Mouse (Mus musculus) brain, embryonic 18.5 days (tissue): ENCODE measurements around the gene Ntrk3.

Source experiments
- DNase-seq: peaks from one replicate; pipeline ENCODE4 v3.0.0-alpha.2; 2012; ENCODE audit warnings: low read depth, low spot score

Gene Ntrk3

GRCm38 (mm10) chr7:78520243-78520927, 217.4 kb downstream of the Ntrk3 start:
- DNase-seq: no peak

GRCm38 (mm10) chr7:78519689-78520088, 218.1 kb downstream of the Ntrk3 start:
- no peak for DNase-seq

- DNase-seq: no peak
Observed at GRCm38 (mm10) chr7:78518760-78519363, 218.9 kb downstream of the Ntrk3 start.

GRCm38 (mm10) chr7:78515042-78515609, 222.7 kb downstream of the Ntrk3 start:
- no peak for DNase-seq

- no peak for DNase-seq
Observed at GRCm38 (mm10) chr7:78507032-78507611, 230.7 kb downstream of the Ntrk3 start.

GRCm38 (mm10) chr7:78500863-78501262, 236.9 kb downstream of the Ntrk3 start:
- DNase-seq: no peak

- DNase-seq: no peak
Observed at GRCm38 (mm10) chr7:78499970-78500369, 237.8 kb downstream of the Ntrk3 start.

- DNase-seq: no peak
Observed at GRCm38 (mm10) chr7:78498356-78498755, 239.5 kb downstream of the Ntrk3 start.

GRCm38 (mm10) chr7:78497819-78498218, 240.0 kb downstream of the Ntrk3 start:
- DNase-seq: no peak

GRCm38 (mm10) chr7:78493591-78493990, 244.2 kb downstream of the Ntrk3 start:
- no peak for DNase-seq

- no peak for DNase-seq
Observed at GRCm38 (mm10) chr7:78491176-78491575, 246.6 kb downstream of the Ntrk3 start.

GRCm38 (mm10) chr7:78484290-78484689, 253.5 kb downstream of the Ntrk3 start:
- DNase-seq: no peak

GRCm38 (mm10) chr7:78483729-78484128, 254.1 kb downstream of the Ntrk3 start:
- DNase-seq: no peak

GRCm38 (mm10) chr7:78483061-78483460, 254.8 kb downstream of the Ntrk3 start:
- no peak for DNase-seq

- DNase-seq: no peak
Observed at GRCm38 (mm10) chr7:78478881-78479280, 258.9 kb downstream of the Ntrk3 start.

- DNase-seq: no peak
Observed at GRCm38 (mm10) chr7:78471755-78472154, 266.1 kb downstream of the Ntrk3 start.

GRCm38 (mm10) chr7:78471270-78471669, 266.5 kb downstream of the Ntrk3 start:
- no peak for DNase-seq

- no peak for DNase-seq
Observed at GRCm38 (mm10) chr7:78462605-78463004, 275.2 kb downstream of the Ntrk3 start.

GRCm38 (mm10) chr7:78459021-78459420, 278.8 kb downstream of the Ntrk3 start:
- DNase-seq: no peak

- DNase-seq: no peak
Observed at GRCm38 (mm10) chr7:78451666-78452065, 286.1 kb downstream of the Ntrk3 start.

- DNase-seq: no peak
Observed at GRCm38 (mm10) chr7:78449909-78450592, 287.8 kb downstream of the Ntrk3 start.

GRCm38 (mm10) chr7:78448841-78449240, 289.0 kb downstream of the Ntrk3 start:
- DNase-seq: no peak
